Mouse (Mus musculus): ENCODE measurements around the gene Elof1. TPM values are rescaled to one million over a fixed set of nuclear protein-coding genes. Genes with fewer than 3 reads are reported as not detected.
"Not testable (repeated sequence)": the region's sequence is repeated elsewhere in the genome, so short reads cannot be mapped to it uniquely, and the experiment has no call there.

Gene Elof1
- total RNA-seq, 2 experiments from 2014 or later: 74.2 to 78.4 TPM

- no peak for DNase-seq (ENCODE audit: low spot score in 2 of 2)
Measured at GRCm38 (mm10) chr9:22098993-22099696, 17.8 kb downstream of the Elof1 start, which contains the start of gene Cnn1. Gene Cnn1, plus strand, starts transcription at chr9:22099216.

DNA sequence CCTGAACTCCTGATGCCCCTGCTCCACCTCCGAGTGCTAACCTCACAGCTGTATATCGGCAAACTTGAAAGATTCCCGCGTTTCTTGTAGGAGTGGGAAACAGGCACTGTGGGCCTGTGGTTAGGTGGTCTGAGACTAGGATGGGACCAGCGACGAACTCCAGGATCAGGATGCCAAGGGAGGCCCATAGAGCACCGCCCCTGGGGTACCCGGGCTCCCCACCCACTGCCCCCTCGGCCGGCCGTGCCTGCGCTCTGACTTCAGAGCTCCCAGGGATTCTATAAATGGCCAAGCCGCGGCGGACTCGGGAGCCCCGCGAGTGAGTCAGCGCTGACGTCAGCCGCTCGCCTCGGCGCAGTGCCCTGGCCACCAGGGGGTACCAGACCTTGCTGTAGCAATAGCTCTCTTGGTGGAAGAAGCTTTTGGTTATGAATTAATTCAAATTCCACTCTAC, 21.1 kb downstream of the Elof1 start:
- DNase-seq (ENCODE audit: low spot score in 2 of 2): peak; percentile 61 to 67

DNA sequence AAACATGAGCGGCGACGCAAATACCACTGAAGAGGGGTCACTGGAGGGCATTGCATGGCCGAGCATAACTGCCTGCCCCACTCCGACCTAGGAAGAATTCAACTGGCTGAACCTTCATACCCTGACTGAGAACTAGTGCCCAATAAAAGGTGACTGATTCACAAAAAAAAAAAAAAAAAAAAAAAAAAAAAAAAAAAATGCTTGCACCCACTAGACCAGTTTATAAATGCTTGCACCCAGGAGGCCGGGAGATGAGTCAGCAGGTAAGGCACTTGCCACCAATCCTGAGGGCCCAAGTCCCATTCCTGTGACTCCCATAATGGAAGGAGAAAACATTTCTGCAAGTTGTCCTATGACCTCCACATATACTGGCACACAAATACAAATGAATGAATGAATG, 24.2 kb downstream of the Elof1 start:
- DNase-seq (ENCODE audit: low spot score in 2 of 2): no peak

- DNase-seq (ENCODE audit: low spot score in 2 of 2): no peak
Measured at GRCm38 (mm10) chr9:22089986-22090385, 27.0 kb downstream of the Elof1 start.

DNA sequence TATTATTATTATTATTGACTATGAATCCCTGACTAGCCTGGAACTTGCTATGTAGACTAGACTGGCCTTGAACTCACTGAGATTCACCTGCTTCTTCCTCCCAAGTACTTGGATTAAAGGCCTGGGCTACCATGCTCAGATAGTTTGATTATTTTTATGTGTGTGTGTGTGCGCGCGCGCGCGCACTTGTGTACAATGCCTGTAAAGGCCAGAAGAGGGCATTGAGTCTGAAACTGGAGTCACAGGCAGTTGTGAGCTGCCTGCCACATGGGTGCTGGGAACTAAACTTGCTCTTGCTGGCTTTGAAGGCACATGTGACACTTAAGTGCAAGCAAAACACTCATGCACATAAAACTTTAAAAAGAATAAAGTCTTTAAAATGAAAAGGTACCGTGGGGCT, 27.7 kb downstream of the Elof1 start:
- DNase-seq (ENCODE audit: low spot score in 2 of 2): no peak

DNA sequence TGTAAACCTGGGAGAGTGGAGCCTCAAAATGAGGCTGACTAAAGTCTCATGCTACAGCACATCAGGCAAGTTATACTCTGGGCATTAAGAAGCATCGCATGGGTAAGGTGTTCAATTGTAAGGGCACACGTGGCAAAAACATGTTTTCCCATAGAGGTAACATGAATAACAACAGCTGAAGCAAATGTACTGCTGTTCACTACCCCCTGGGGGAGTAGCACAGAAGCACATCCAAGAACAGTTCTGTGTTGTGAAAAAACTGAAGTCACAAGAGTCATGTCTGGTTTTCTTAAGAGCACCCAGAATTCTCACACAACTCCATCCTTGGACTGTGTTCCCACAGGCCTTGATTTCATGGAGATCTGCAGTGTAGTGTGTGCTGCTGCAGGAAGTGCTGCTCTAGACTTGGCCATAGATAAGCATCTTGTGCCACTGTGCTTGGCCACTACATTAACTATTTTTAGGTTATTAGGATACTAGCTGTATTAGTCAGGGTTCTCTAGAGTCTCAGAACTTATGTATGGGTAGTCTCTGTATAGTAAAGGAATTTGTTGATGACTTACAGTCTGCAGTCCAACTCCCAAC, 29.8 kb downstream of the Elof1 start:
- DNase-seq (ENCODE audit: low spot score in 2 of 2): no peak

- no peak for DNase-seq (ENCODE audit: low spot score in 2 of 2)
Measured at GRCm38 (mm10) chr9:22086012-22086411, 31.0 kb downstream of the Elof1 start.

- peak; percentile 75 to 77 for DNase-seq (ENCODE audit: low spot score in 2 of 2)
Measured at GRCm38 (mm10) chr9:22085022-22085834, 31.7 kb downstream of the Elof1 start, which contains the start of gene Ecsit. Gene Ecsit, minus strand, starts transcription at chr9:22085438.

GRCm38 (mm10) chr9:22084667-22085021, 32.3 kb downstream of the Elof1 start:
- no peak for DNase-seq (ENCODE audit: low spot score in 2 of 2)

- no peak for DNase-seq (ENCODE audit: low spot score in 2 of 2)
Measured at GRCm38 (mm10) chr9:22076223-22076622, 40.7 kb downstream of the Elof1 start.

DNA sequence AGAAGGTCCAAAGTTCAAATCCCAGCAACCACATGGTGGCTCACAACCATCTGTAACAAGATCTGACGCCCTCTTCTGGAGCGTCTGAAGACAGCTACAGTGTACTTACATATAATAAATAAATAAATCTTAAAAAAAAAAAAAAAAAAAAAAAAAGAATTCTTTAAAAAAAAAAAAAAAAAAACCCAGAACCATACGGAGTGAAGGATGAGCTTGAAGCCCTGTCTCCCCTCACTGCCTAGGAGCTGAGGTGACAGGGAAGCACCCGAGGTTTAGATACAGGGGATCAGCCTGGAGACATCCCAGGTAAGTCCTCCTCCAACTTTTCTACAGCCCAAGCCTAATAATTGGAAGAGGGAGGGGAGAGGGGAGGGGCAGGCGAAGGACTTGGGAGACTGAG, 41.2 kb downstream of the Elof1 start:
- DNase-seq (ENCODE audit: low spot score in 2 of 2): not testable (repeated sequence)

DNA sequence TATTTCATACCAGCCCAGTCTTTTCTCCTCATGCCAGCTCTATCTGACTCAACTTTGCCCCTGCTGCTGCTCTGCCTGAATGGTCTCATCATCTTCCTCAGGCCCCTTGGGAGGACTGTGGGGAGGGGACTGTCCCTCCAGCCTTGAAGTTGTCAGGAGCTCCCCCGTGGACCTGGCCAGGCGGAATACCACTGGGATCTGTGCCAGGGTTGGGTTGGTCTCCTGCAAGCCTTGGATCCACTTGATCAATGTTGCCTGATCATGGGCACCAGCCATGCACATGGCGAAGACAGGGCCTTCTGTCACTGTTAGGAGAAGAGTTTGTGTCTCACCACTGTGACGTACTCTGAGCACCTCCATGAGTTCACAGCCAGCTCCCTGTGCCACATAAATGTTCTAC, 44.7 kb downstream of the Elof1 start:
- no peak for DNase-seq (ENCODE audit: low spot score in 2 of 2)

DNA sequence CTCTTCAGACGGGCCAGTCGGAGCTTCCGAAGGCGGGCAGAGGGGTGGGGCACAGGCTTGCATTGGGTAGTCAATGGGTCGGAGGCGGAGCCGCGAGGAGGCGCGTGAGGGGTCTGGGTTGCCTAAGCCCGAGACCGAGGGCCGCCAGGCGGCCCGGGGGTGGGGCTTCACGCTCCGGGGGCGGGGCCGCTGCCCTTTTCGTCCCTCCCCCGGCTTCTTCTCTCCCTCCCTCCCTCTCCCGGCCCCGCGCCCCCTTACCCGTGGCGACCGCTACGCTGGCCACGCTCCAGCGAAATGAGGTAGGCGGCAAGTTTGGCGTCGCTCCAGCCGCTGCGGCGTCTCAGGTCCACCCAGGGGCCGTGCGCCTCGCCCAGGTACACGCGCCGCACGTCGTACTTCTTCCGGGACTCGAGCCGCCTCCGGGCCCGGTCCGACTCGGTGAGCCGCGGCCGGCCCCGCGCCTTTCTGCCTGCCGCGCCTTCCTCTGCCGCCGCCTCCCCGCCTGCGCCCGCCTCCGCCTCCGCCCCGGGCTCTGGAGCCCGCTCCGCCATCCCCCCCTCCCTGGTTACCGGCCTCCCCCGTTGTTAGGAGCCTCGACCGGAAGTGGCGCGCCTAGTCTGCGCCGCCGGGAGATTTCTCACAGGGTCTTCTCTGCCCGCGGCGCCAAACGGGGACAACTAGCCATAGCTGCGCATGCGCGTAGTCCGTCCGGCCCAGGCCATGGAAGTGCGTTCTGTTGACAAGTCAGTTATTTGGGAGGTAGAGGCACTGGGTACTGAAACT, 46.0 kb downstream of the Elof1 start, which contains the start of the genes Gm49318 and Zfp653:
TSS of gene Gm49318 (minus strand) at position 469 of the 783 bp plus-strand sequence.
TSS of gene Zfp653 (minus strand) at position 586 of the 783 bp plus-strand sequence.
- peak; percentile 93 to 95 for DNase-seq (ENCODE audit: low spot score in 2 of 2)

- no peak for DNase-seq (ENCODE audit: low spot score in 2 of 2)
Measured at GRCm38 (mm10) chr9:22069881-22070553, 47.0 kb downstream of the Elof1 start.

DNA sequence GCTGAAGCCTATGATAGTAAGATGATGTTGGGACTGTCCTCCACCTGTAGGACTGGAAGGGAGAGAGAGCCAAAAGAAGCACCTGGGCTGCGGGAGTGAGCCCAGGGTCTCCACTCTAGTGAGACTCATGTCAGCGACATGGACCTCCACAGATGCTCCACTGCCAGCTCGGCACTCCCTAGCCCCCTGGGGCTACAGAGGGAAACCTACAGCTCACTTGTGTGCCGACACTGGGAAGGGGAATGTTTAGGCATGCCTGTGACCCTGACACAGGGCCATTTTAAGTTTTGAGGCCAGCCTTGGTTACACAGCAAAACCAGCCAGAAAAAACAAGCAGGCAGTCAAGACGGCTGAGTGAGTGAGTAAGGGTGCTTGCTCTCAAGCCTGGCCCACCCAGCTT, 49.8 kb downstream of the Elof1 start:
- DNase-seq (ENCODE audit: low spot score in 2 of 2): no peak

DNA sequence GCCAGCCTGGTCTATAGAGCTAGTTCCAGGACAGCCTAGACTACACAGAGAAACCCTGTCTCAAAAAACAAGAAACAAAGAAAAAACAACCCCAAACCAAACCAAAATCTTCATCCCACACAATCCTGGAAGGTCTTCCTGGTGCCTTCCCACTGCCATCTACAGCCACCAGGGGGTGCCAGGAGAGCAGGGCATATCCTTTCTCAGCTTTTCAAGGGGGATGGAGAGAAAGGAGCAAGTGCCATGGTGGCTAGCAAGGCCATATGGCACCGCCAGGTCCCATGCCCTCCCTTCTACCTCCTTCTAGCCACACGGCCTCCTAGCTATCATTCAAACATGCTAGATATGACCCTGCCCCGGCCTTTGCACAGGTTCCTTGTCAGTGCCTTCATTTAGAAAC, 50.5 kb downstream of the Elof1 start:
- peak; percentile 42 to 51 for DNase-seq (ENCODE audit: low spot score in 2 of 2)

GRCm38 (mm10) chr9:22065642-22066041, 51.3 kb downstream of the Elof1 start:
- DNase-seq (ENCODE audit: low spot score in 2 of 2): no peak

DNA sequence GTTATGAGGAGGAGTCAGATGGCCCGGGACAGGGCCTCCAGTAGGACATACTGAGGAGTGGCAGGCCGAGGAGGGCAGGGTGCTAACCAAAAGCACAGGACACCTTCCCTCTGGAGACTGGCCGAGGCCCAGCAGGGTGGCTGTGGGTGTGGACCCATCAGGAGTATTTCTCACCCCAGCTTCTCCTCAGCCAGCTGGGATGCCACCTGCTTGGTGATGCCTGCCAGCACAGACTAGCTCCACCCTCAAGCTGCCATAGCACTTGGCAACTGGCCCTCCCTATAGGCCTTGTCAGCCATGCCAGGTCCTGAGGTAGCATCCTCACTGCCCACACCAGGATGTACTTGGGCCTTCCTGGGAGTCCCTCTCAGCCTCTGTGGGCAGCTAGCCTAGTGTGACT, 52.6 kb downstream of the Elof1 start:
- no peak for DNase-seq (ENCODE audit: low spot score in 2 of 2)

Data from adrenal gland, postnatal 4 days (tissue).